Mouse (Mus musculus) c-Kit-positive CD71-negative TER-119-negative erythroid progenitor cells, embryonic 14.5 days (primary cell): ENCODE results near the gene Tubb2b.

ENCODE experiments used
- DNase-seq: peaks from one replicate; pipeline ENCODE4 v3.0.0-alpha.2; 2013; ENCODE audit warnings: low read depth

Tubb2b gene

DNA sequence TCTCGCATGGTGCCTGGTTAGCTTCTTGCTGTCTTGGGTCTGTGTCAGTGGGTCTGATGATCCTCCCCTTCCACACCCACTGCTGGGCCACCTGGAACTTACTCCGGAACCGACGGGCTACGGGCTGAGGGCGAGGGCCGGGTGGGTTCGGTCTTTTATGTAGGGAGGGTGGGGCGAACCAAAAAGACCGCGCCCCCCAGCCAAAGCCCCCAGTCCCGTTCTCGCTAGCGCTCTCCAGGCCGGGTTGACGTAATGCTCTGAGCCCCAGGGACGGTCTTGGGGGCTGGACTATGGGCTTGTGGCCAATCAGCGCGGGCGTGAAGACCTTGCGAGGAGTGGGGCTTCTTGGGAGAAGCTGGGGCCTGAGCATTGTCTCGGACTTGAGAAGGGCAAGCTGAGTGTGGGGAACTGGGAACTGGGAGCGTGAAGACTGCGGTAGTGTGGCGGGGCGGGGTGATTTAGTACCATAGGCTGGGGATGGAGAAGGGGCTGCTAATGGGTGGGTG is at the start of gene Tubb2b:
Gene Tubb2b (minus strand): TSS at position 241 of the 506 bp plus-strand sequence.
- no peak for DNase-seq

DNA sequence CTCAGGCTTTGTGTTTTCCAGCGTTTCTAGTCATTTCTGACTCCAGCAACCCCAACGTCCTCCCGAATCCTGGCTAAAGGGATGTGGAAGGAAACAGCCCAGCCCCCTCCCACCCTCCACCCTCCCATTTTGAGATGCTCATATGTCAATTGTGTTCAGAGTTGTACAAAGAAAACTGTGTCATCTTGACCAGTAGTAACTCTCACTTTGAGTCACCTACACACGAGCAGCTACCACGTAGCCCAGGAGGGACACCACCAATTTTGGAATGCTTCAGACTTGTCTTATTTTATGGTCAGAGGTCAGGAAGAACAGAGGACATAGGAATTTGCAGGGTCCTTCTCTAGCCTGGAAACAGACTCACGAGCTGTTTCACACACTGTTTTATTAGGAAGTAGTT is 43.8 kb upstream of the Tubb2b start:
- no peak for DNase-seq

GRCm38 (mm10) chr13:34163304-34163975 is 33.2 kb upstream of the Tubb2b start:
- DNase-seq = no peak

DNA sequence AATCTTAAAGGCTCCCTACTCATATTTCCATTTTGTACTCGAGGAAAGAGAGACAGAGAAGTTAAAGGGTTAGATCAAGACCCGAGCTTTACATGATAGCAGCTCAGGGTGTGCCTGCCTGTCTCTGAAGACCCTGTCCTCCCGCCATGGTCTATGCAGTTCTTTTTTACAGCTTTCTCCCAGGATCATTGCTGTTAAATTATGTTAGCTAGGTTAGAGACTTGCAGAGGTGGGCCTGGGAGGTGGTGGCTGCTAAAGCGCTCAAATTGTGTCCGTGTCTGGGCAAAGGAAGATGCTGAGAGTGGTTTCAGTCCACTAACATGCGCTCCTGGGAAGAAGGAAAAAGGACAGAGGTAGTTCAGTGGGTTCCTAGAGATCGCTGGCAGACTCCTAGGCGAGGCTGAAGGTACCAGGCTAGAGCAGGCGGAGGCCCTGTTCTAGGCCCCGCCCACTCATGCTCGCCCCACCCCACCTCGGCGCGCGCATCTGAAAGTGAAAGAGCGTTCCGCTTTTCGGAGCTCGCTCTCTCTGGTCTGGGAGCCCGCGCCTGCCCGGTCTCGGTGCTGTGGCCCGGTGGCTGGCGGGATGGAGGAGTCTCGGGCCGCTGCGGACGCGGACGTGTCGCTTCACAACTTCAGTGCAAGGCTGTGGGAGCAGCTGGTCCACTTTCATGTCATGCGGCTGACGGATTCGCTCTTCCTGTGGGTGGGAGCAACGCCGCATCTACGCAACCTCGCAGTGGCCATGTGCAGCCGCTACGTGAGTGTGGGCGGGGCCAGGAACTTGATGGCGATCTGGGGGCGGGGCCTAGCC is 32.4 kb upstream of the Tubb2b start, which contains the start of gene Psmg4:
Gene Psmg4 (plus strand): TSS at position 474 of the 813 bp plus-strand sequence.
- peak; percentile 85 for DNase-seq

- no peak for DNase-seq
These were observed 29.7 kb upstream of the Tubb2b start for GRCm38 (mm10) chr13:34159926-34160325.

GRCm38 (mm10) chr13:34157596-34158157 is 27.4 kb upstream of the Tubb2b start:
- DNase-seq = no peak

- no peak for DNase-seq
These were observed 26.5 kb upstream of the Tubb2b start for GRCm38 (mm10) chr13:34156840-34157185.

GRCm38 (mm10) chr13:34156133-34156839 is 26.0 kb upstream of the Tubb2b start:
- no peak for DNase-seq

DNA sequence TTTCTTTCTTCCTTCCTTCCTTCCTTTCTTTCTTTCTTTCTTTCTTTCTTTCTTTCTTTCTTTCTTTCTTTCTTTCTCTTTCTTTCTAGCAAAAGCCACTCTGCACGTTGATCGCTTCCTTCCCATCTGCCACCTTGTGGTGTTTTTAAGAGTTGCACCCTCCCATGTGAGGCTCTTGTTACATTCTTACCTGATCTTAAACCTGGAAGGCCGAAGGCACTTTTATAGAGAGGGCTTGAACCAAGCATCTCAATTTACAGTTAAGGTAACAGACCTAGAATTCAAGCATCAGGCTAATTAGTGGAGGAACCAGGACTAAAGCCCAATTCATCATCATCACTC is 24.6 kb upstream of the Tubb2b start:
- DNase-seq = no peak

DNA sequence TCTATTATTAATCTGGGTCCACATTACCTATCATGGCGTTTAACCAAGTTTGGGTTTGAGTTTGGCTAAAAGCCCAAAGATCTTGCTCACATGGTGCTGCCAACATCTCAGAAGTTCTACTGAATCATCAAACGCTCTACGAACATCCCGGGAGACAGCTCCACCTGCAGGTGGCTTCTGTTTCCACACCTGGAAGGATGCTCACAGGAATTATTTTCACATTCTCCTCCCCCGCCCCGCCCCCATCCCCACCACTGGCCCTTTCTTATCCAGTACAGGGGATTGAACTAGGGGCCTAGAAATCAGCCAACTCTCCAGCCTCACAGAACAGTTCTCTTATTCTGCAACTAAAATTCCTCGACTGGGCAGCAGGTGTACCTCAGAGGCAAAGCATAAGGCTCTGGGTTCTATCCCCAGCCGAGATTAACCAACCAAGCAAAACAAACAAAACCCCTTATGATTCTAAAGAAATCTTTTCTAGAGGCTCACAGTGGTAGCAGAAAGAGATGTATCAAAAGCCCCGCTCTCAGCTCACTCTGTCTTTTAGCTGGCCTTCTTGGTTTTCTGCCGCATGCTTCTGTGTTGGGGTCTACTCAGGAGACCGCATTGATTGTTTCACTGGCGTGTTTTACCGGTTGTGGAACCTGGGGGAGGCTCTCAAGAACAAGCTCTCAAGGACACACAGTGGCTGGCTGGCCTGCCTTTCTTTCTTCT is 24.1 kb upstream of the Tubb2b start:
- no peak for DNase-seq

DNA sequence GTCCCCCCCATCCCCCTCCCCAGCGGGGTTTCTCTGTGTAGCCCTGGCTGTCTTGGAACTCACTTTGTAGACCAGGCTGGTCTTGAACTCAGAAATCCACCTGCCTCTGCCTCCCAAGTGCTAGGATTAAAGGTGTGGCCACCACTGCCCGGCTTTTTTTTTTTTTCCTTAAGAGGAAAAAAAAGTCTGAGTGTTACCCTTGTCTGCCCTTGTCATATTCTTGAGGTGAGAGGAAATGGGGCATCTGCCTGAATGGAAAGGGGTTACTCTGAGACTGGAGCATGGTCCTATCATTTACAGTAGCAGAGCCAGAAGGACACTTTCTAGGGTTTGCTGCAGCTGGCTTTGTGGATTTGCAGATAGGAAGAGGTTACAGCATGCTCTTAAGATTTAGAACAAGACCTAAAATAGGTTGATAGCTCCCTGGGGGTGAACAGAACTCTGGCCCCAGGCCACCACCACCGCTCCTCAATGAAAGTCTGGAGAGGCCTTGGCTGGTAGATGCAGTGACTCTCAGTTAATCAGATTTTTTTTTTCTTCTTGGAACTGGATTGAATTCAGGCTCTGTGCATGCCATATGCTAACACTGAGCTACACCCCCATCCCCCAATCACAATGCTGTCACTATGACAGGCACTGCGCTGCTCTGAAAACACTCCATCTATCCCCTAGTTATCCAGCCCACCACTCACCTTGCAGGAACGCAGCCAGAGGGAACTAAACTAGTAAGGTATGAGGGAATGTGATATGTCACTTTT is 23.2 kb upstream of the Tubb2b start:
- DNase-seq = no peak

- DNase-seq = no peak
These were observed 22.4 kb upstream of the Tubb2b start for GRCm38 (mm10) chr13:34152695-34153094.

DNA sequence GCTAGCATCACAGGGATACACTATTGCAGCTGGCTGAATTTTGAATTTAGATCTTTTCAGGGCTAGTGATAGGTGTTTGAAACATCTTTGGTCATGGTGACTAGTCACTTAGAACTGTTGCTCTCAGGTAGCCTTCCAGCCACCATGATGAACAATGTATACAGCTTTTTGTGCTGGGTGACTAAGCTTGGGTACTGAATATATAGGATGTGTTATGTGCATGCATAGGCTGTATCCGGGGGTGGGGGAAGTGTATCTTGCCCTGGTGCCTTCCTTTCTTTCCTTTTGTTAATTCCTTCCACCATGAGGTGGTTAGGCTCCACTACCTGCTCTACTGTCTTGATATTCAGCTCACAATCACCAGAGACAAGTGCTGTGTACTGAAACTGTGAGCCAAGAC is 21.2 kb upstream of the Tubb2b start:
- DNase-seq = no peak

GRCm38 (mm10) chr13:34150271-34151027 is 20.2 kb upstream of the Tubb2b start:
- DNase-seq = no peak

DNA sequence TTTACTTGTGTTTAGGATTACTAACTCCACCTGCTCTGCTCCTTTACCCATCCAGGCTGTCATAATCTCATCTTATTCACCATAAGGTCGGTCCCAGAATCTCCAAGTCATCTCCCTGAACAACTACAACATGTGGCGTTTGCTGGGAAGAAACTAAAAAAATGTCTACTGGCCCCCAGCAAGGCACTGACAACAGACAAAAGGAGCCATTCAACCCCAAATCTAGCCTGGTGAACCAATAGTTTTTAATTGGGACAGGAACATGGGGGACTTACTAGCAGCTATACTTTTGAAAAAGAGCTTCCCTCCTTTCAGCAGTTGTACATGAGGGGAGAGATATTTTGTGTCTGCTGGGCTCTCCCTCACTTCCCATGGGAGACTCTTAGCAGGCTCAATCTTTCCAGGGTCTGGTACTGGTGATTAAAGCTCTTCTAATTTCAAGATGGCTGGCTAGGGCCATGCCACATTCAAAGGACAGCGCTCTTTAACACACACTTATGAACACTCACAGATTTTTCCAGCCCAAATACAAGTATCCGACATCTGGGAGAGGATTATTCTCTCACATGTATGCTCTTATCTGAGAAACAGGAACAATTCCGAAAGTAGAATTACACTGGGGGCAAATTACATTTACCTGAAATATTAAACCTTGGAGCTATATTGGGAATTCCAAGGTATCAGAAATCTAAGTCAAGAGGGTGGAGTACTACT is 19.4 kb upstream of the Tubb2b start:
- DNase-seq = no peak

- DNase-seq = no peak
These were observed 18.6 kb upstream of the Tubb2b start for GRCm38 (mm10) chr13:34148767-34149392.

DNA sequence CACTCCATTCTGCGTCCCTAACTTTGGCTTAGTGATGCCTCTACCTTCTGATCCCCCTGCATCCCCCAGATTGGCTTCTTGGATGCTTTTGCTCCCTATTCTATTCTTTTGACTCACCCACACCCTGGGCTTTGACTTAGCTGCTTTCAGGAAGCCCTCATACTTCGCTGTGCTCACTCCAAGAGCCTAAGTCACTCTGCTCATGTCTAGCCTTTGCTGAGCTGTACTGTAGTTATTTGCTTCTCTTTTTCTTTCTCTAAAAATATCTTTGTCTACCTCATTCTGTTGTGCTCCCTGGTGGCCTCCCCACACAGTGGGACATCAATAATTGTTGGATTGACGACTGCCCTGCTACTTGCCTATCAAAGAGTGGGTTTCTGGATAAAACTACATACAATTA is 17.9 kb upstream of the Tubb2b start:
- no peak for DNase-seq

GRCm38 (mm10) chr13:34146916-34147315 is 16.6 kb upstream of the Tubb2b start:
- no peak for DNase-seq

DNA sequence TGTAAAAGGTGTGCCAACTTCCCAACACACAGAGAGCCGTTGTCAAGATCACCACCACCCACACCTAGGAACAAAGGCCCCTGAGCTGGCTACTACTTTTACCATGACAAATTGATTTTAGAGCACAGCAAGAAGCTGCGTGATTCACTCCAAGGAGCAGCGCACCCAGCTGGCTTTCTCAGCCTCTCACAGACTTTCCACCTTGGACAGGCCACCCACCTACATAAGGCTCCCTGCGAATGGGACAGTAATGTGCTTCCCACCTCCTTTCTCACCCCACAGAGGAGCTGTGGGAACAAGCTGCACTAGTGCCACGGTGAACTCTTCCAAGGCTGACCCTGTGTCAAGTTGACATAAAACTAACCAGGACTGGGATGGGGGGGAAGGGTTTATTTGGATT is 13.1 kb upstream of the Tubb2b start:
- no peak for DNase-seq
